Mouse (Mus musculus) heart, postnatal 0 days (tissue): ENCODE results near the gene Thrap3. TPM values are rescaled to one million over a fixed set of nuclear protein-coding genes. Genes with fewer than 3 reads are reported as not detected.

Source experiments
- ATAC-seq: fragments of 200-750 bp; cut with Nextera tagmentation; 2 replicates; pipeline ENCODE4 v1.8.0; 2017; ENCODE audit warnings: low read depth, moderate number of reproducible peaks, moderate library complexity; ENCODE audit not compliant: insufficient read depth
- DNase-seq: peaks from one replicate; pipeline ENCODE4 v3.0.0-alpha.2; 2016; ENCODE audit warnings: low spot score
- H3K27ac ChIP-seq: fragments of 300-500 bp; sonication (generic); 2 replicates; pipeline ENCODE4 v1.5.1; 2014; ENCODE audit warnings: low read depth, mild to moderate bottlenecking
- H3K27me3 ChIP-seq: fragments of 300-500 bp; sonication (generic); 2 replicates; pipeline ENCODE4 v1.6.1; 2014; ENCODE audit warnings: low read length, mixed read lengths; ENCODE audit not compliant: control insufficient read depth, insufficient read depth
- H3K36me3 ChIP-seq: fragments of 300-500 bp; sonication (generic); replicated peaks from 2 replicates; pipeline ENCODE4 v1.6.1; 2014; ENCODE audit warnings: low read length, mixed read lengths; ENCODE audit not compliant: control insufficient read depth, insufficient read depth
- H3K4me1 ChIP-seq: fragments of 300-500 bp; sonication (generic); 2 replicates; pipeline ENCODE4 v1.6.1; 2014; ENCODE audit warnings: antibody characterized with exemption; ENCODE audit not compliant: control insufficient read depth, insufficient read depth
- H3K4me2 ChIP-seq: fragments of 300-500 bp; sonication (generic); 2 replicates; pipeline ENCODE4 v1.6.1; 2014; ENCODE audit warnings: low read depth, mild to moderate bottlenecking, low read length, moderate library complexity
- H3K4me3 ChIP-seq: fragments of 300-500 bp; sonication (generic); 2 replicates; pipeline ENCODE4 v1.5.1; 2014; ENCODE audit warnings: low read depth, low read length
- H3K9ac ChIP-seq: fragments of 300-500 bp; sonication (generic); replicated peaks from 2 replicates; pipeline ENCODE4 v1.6.1; 2014; ENCODE audit warnings: low read depth, low read length, mixed read lengths
- H3K9me3 ChIP-seq: fragments of 300-500 bp; sonication (generic); replicated peaks from 2 replicates; pipeline ENCODE4 v1.6.1; 2016; ENCODE audit warnings: low read length; ENCODE audit not compliant: control insufficient read depth
- CTCF ChIP-seq: IDR thresholded peaks from 2 replicates; pipeline ENCODE4 v1.5.1; 2016; ENCODE audit warnings: antibody characterized with exemption, control low read depth, low read depth
- EP300 ChIP-seq: IDR thresholded peaks from 2 replicates; pipeline ENCODE4 v1.6.1; 2016; ENCODE audit warnings: antibody characterized with exemption, low read depth
- WGBS: fragments of 180-500 bp; shearing (Covaris S2); extraction: QIAGEN DNeasy Blood & Tissue Kit; methylation state at CpG from one replicate; pipeline ENCODE4 v1.1.7; 2014; 5-methylcytosine and 5-hydroxymethylcytosine counted together
- polyA plus RNA-seq: library from polyadenylated mRNA; unstranded; fragments of >200 nt; fragmentation: Nextera tagmentation; extraction: Ambion mirVana; gene quantifications from 2 replicates; pipeline ENCODE4 v1.2.1, GENCODE M21; 2015
- total RNA-seq: library from RNA; depleted of rRNA; stranded (reverse); fragments of >200 nt; gene quantifications from 2 replicates; pipeline ENCODE4 v1.2.3, GENCODE M21; 2014; ENCODE audit warnings: low replicate concordance

Gene Thrap3
- total and polyA plus RNA-seq, 2 experiments from 2014 or later, result 96.7 to 121 TPM

DNA sequence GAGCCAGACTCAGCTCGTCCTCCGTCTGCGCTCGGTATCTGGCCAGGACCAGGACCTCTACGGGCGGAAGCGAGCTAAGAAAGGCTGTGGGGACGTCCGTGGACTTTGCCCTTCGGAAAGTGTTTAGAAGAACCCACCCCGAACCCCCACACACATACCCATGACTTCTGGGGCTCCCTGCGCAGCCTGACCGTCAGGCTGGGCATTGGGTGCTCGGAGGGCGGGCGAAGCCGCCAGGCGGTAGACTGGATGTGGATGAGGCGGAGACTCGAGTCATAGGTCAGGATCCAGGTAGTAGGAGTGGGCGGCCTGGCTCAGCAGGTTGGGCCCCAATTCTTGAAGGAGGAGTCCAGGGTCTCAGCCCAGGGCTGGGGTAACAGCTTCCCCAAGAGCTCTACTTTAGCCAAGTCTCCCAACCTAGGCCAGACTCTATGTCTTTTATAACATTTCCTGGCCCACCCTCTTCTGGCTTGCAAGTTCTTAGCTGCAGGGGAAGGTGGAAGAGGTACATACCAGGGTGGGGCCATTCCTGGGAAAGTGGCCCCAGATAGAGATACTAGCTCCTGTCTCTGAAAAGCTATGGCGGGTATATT lies 39.4 kb downstream of the Thrap3 start, which contains the start of gene Sh3d21:
Sh3d21 (minus strand) TSS at position 425 of the 593 bp plus-strand sequence.
- H3K36me3 ChIP-seq, result peaks cover 27% of the 10 kb centered on the region
- H3K9me3 ChIP-seq, result no peaks in the 10 kb centered on the region
- DNase-seq (no peak), ATAC-seq (peak; percentile 31)
- H3K4me3 ChIP-seq, result peak within 1 kb of the TSS; percentile 61
- peaks cover 24% of the 10 kb centered on the region for H3K4me1 ChIP-seq
- no peak for TF ChIP-seq CTCF
- no peak for TF ChIP-seq EP300
- H3K9ac ChIP-seq, result peak within 1 kb of the TSS; percentile 81
- no peaks in the 10 kb centered on the region for H3K27me3 ChIP-seq
- H3K27ac ChIP-seq, result peak within 1 kb of the TSS; percentile 80
- peak within 1 kb of the TSS; percentile 99 for H3K4me2 ChIP-seq
- WGBS, result 8% methylated on average over 22 of the region's 22 CpGs

DNA sequence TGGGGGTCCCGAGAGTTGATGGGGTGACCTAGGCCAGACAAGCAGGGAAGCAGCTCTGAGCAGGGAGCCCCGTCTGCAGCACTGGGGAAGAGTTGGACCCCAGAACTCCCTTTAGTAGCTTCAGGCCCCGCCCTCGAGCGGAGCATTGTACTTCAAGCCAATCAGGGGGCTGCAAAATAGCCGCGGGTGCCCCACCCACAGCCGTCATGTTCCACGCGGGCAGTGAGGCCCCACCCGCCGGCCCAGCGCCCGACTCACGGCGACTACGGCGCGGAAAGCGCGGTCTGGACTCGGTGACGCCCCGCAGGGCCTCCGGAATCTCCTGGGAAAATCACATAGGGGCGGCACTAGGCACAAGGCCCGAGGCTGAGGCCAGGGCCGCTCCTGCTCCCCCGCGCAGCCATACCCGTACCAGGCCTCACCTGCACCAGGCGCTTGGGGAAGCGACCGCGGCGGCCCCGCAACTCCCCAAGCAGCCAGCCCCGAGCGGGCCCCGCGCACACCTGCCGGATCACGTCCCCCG lies 40.0 kb downstream of the Thrap3 start:
- peak overlapping the region; percentile 99 for H3K4me2 ChIP-seq
- under 1% methylated on average over 44 of the region's 44 CpGs for WGBS
- no peak for TF ChIP-seq CTCF
- no peak for TF ChIP-seq EP300
- no peaks in the 10 kb centered on the region for H3K27me3 ChIP-seq
- no peaks in the 10 kb centered on the region for H3K9me3 ChIP-seq
- ATAC-seq (peak; percentile 91), DNase-seq (peak; percentile 89)
- H3K27ac ChIP-seq, result peak overlapping the region; percentile 80
- H3K4me1 ChIP-seq, result peaks cover 24% of the 10 kb centered on the region
- H3K36me3 ChIP-seq, result peaks cover 22% of the 10 kb centered on the region
- H3K9ac ChIP-seq, result peak overlapping the region; percentile 81
- H3K4me3 ChIP-seq, result peak overlapping the region; percentile 61

- H3K4me3 ChIP-seq, result peak overlapping the region; percentile 61
- TF ChIP-seq CTCF (no peak), EP300 (no peak)
- peaks cover 17% of the 10 kb centered on the region for H3K36me3 ChIP-seq
- ATAC-seq (no peak), DNase-seq (no peak)
- peaks cover 24% of the 10 kb centered on the region for H3K4me1 ChIP-seq
- H3K9ac ChIP-seq, result 0 out of 2 replicates have a peak overlapping the region, but pooled peaks have one; percentile 81
- H3K9me3 ChIP-seq, result no peaks in the 10 kb centered on the region
- no peak overlapping the region for H3K27ac ChIP-seq
- 67% methylated on average over 9 of the region's 9 CpGs for WGBS
- H3K27me3 ChIP-seq, result no peaks in the 10 kb centered on the region
- peak overlapping the region; percentile 99 for H3K4me2 ChIP-seq
These were observed 40.6 kb downstream of the Thrap3 start for GRCm38 (mm10) chr4:126161986-126162385.

DNA sequence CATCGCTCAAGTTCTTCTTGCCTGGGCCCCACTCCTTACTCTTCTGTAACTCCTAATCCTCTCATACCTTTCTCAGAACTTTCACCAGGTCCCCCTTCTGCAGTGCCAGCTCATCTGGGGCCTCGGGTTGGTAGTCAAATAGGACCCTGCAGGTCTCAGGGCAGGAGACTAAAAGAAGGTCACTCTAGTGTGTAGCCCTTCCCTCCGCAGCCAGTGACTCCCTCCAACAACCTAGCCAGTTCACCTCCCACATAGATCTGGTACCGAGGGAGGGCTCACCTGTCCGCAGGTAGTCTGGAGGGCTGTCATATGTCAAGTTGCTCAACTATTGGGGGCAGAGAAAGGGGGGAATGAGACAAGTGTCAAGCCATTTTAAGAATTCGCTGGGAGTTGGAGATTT lies 41.1 kb downstream of the Thrap3 start:
- Histone ChIP-seq H3K27ac (no peak overlapping the region), H3K4me2 (no peak overlapping the region), H3K9me3 (no peaks in the 10 kb centered on the region), H3K4me3 (no peak overlapping the region), H3K36me3 (peaks cover 12% of the 10 kb centered on the region), H3K4me1 (peaks cover 21% of the 10 kb centered on the region), H3K9ac (no peak overlapping the region), H3K27me3 (no peaks in the 10 kb centered on the region)
- TF ChIP-seq EP300, result no peak
- TF ChIP-seq CTCF, result no peak
- no peak for DNase-seq
- ATAC-seq, result no peak
- 84% methylated on average over 6 of the region's 6 CpGs for WGBS

DNA sequence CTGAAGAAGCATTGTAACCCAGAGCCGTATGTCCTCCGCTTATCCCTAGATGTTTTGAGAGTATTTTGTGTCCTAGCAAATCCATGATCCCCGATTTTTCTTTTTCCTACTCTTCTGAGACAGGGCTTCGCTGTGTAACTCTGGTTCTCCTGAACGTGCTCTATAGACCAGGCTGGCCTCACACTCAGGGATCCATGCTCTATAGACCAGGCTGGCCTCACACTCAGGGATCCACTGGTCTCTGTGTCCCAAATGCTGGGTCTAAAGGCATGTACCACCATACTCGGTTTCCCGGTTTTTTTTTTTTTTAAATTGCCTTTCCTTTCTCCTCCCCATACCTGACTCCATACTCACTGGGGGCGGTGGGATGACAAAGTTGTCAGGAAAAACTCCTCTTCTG lies 41.6 kb downstream of the Thrap3 start:
- H3K9me3 ChIP-seq, result no peaks in the 10 kb centered on the region
- ATAC-seq (no peak), DNase-seq (no peak)
- peaks cover 16% of the 10 kb centered on the region for H3K4me1 ChIP-seq
- H3K36me3 ChIP-seq, result 0 out of 2 replicates have a peak, but pooled peaks cover 7% of the 10 kb centered on the region
- no peak overlapping the region for H3K9ac ChIP-seq
- no peak overlapping the region for H3K4me3 ChIP-seq
- H3K27ac ChIP-seq, result no peak overlapping the region
- no peak for TF ChIP-seq EP300
- TF ChIP-seq CTCF, result no peak
- no peak overlapping the region for H3K4me2 ChIP-seq
- 93% methylated on average over 8 of the region's 8 CpGs for WGBS
- no peaks in the 10 kb centered on the region for H3K27me3 ChIP-seq
